8 mouse cellular contexts compared by ENCODE assay signal in genomic region chr5:86066551-86066929, GRCm38 (mm10). TPM values are rescaled to one million over a fixed set of nuclear protein-coding genes. Genes with fewer than 3 reads are reported as not detected.
DNase-seq lines count a peak whose midpoint lies in the region; ATAC-seq lines count a peak whose summit lies in the region.

No protein-coding gene starts in this region.

- peak overlapping the region; percentile 75 for H3K4me3 ChIP-seq in hindbrain, embryonic 16.5 days (ENCODE audit: low read length)
- H3K4me3 ChIP-seq in macrophage (ENCODE audit: inconsistent target) = peak overlapping the region; percentile 47

- DNase-seq in T-cell, adult 2 months (ENCODE audit: low spot score) = peak; percentile 86
- peak; percentile 81 to 83 for DNase-seq in cerebellum, postnatal 36 days
- peak; percentile 88 for DNase-seq in gastrocnemius, adult 18-20 months (ENCODE audit: low spot score)
- DNase-seq in left cerebral cortex, adult 18-20 months (ENCODE audit: low spot score in 2 of 2) = peak; percentile 88 to 89
- DNase-seq in right cerebral cortex, adult 18-20 months = peak; percentile 88
- peak; percentile 39 for DNase-seq in urinary bladder, postnatal 10 days (ENCODE audit: low spot score)

- ATAC-seq in hindbrain, embryonic 16.5 days = peak; percentile 60

- H3K4me1 ChIP-seq in hindbrain, embryonic 16.5 days (ENCODE audit: control insufficient read depth, insufficient read depth, low read depth, low read length) = peaks cover 13% of the 10 kb centered on the region

- H3K36me3 ChIP-seq in hindbrain, embryonic 16.5 days (ENCODE audit: control insufficient read depth, insufficient read depth, low read length) = no peaks in the 10 kb centered on the region
- no peaks in the 10 kb centered on the region for H3K36me3 ChIP-seq in macrophage (ENCODE audit: inconsistent target)

- under 1% methylated on average over 17 of the region's 17 CpGs for WGBS in hindbrain, embryonic 16.5 days
- whole genome bisulfite sequencing in macrophage (ENCODE audit: missing documents) = 0% methylated on average over 17 of the region's 17 CpGs

- H3K27me3 ChIP-seq in hindbrain, embryonic 16.5 days (replicated peaks; ENCODE audit: control insufficient read depth, insufficient read depth, low read length) = no peaks in the 10 kb centered on the region

- H3K79me2 ChIP-seq in macrophage (ENCODE audit: inconsistent target) = peaks cover 36% of the 10 kb centered on the region

- H3K27ac ChIP-seq in hindbrain, embryonic 16.5 days (ENCODE audit: low read depth, low read length) = no peak overlapping the region
- peak overlapping the region; percentile 54 for H3K27ac ChIP-seq in macrophage

- no peaks in the 10 kb centered on the region for H3K9me3 ChIP-seq in hindbrain, embryonic 16.5 days (ENCODE audit: control insufficient read depth, low read length)

- H3K4me2 ChIP-seq in hindbrain, embryonic 16.5 days (ENCODE audit: low read length) = peak overlapping the region; percentile 59

- peak overlapping the region; percentile 46 for H3K9ac ChIP-seq in hindbrain, embryonic 16.5 days (ENCODE audit: low read depth, low read length)

RNA-seq across cellular contexts. Expression of gene Cenpc1, which starts 1.2 kb away (rescaled TPM):
- total RNA-seq in gastrocnemius, adult 18-20 months (2021) = 1 to 10 TPM; 2.9 to 3.6 TPM
- polyA plus RNA-seq in hindbrain, embryonic 16.5 days (2015; fragmentation: Nextera tagmentation; extraction: Ambion mirVana) = 30.7 and 31.0 TPM in 2 replicates
- 10 to 100 TPM; 21.1 to 22.3 TPM for total RNA-seq in left cerebral cortex, adult 18-20 months (2021)
- total RNA-seq in macrophage (2018; cell fraction: chromatin; rRNA removed) = 10 to 100 TPM; 43.2 to 81.1 (median 59.7) TPM
- 10 to 100 TPM in 20 of 26 experiments, 1 to 10 TPM in 6; 8.5 to 13.7 (median 11.1) TPM for total RNA-seq in macrophage (2018; cell fraction: cytosol; rRNA removed)
- 10 to 100 TPM; 16.5 to 54.6 (median 32.7) TPM for total RNA-seq in macrophage (2018; cell fraction: nucleus; rRNA removed)
- polyA plus RNA-seq in macrophage (2018) = 8.8 to 16.9 TPM (median 12.0 TPM) in 3 replicates

RNA-seq across cellular contexts. Expression of gene Stap1, which starts 5.0 kb away (rescaled TPM):
- not detected for total RNA-seq in gastrocnemius, adult 18-20 months (2021)
- 0.34 and 0.42 TPM in 2 replicates for polyA plus RNA-seq in hindbrain, embryonic 16.5 days (2015; fragmentation: Nextera tagmentation; extraction: Ambion mirVana)
- not detected for total RNA-seq in left cerebral cortex, adult 18-20 months (2021)
- total RNA-seq in macrophage (2018; cell fraction: chromatin; rRNA removed) = 100 to 1,000 TPM in 13 of 26 experiments, 10 to 100 TPM in 13; 12.3 to 386 (median 98.8) TPM
- 10 to 100 TPM; 15.9 to 40.3 (median 28.5) TPM for total RNA-seq in macrophage (2018; cell fraction: cytosol; rRNA removed)
- total RNA-seq in macrophage (2018; cell fraction: nucleus; rRNA removed) = 100 to 1,000 TPM in 9 of 26 experiments, 10 to 100 TPM in 17; 32.8 to 249 (median 83.5) TPM
- 23.6 to 56.7 TPM (median 42.1 TPM) in 3 replicates for polyA plus RNA-seq in macrophage (2018)

Comparison
In these comparisons a context has a peak if more than half of its experiments do, and no peak if none do; other contexts are left out.
1. RNA of gene Cenpc1, which starts 1.2 kb away (total RNA-seq): 21.1 to 22.3 TPM in left cerebral cortex, adult 18-20 months; 2.9 to 3.6 TPM in gastrocnemius, adult 18-20 months; every median in the first group is over 4 times any median in the second.
2. Peak in every context shown above with its lines, with median percentiles within 50 percentile points of each other: DNase-seq.